Mouse (Mus musculus) lung, embryonic 16.5 days (tissue): ENCODE measurements at regions not wholly inside any gene's neighbourhood (a gene's known extent, or its start where the extent isn't known, plus 50 kb on each side); places are given as distances from the start of the nearest gene placed in this dataset.

Experiments
- ATAC-seq: fragments of 200-750 bp; cut with Nextera tagmentation; 2 replicates; pipeline ENCODE4 v1.8.0; 2017; ENCODE audit warnings: low read depth, mild to moderate bottlenecking, moderate library complexity
- H3K27ac ChIP-seq: fragments of 300-500 bp; sonication (generic); 2 replicates; pipeline ENCODE4 v1.5.1; 2014; ENCODE audit warnings: mild to moderate bottlenecking, control low read depth, low read length
- H3K27me3 ChIP-seq: fragments of 300-500 bp; sonication (generic); 2 replicates; pipeline ENCODE4 v1.6.1; 2014; ENCODE audit warnings: low read depth, low read length, mixed read lengths; ENCODE audit not compliant: control insufficient read depth, insufficient read depth
- H3K36me3 ChIP-seq: fragments of 300-500 bp; sonication (generic); 2 replicates; pipeline ENCODE4 v1.6.1; 2014; ENCODE audit warnings: low read length; ENCODE audit not compliant: control insufficient read depth, insufficient read depth
- H3K4me1 ChIP-seq: fragments of 300-500 bp; sonication (generic); replicated peaks from 2 replicates; pipeline ENCODE4 v1.6.1; 2014; ENCODE audit warnings: low read length, mixed read lengths; ENCODE audit not compliant: control insufficient read depth, insufficient read depth
- H3K4me2 ChIP-seq: fragments of 300-500 bp; sonication (generic); 2 replicates; pipeline ENCODE4 v1.6.1; 2014; ENCODE audit warnings: low read depth, low read length, control low read depth
- H3K4me3 ChIP-seq: fragments of 300-500 bp; sonication (generic); 2 replicates; pipeline ENCODE4 v1.5.1; 2014; ENCODE audit warnings: mild to moderate bottlenecking, low read length, control low read depth
- H3K9ac ChIP-seq: fragments of 300-500 bp; sonication (generic); 2 replicates; pipeline ENCODE4 v1.6.1; 2014; ENCODE audit warnings: low read length, control low read depth
- H3K9me3 ChIP-seq: fragments of 300-500 bp; sonication (generic); 2 replicates; pipeline ENCODE4 v1.6.1; 2016; ENCODE audit warnings: low read length; ENCODE audit not compliant: control insufficient read depth
- WGBS: fragments of 180-500 bp; shearing (Covaris S2); extraction: QIAGEN DNeasy Blood & Tissue Kit; methylation state at CpG from one replicate; pipeline ENCODE4 v1.1.7; 2014; 5-methylcytosine and 5-hydroxymethylcytosine counted together

DNA sequence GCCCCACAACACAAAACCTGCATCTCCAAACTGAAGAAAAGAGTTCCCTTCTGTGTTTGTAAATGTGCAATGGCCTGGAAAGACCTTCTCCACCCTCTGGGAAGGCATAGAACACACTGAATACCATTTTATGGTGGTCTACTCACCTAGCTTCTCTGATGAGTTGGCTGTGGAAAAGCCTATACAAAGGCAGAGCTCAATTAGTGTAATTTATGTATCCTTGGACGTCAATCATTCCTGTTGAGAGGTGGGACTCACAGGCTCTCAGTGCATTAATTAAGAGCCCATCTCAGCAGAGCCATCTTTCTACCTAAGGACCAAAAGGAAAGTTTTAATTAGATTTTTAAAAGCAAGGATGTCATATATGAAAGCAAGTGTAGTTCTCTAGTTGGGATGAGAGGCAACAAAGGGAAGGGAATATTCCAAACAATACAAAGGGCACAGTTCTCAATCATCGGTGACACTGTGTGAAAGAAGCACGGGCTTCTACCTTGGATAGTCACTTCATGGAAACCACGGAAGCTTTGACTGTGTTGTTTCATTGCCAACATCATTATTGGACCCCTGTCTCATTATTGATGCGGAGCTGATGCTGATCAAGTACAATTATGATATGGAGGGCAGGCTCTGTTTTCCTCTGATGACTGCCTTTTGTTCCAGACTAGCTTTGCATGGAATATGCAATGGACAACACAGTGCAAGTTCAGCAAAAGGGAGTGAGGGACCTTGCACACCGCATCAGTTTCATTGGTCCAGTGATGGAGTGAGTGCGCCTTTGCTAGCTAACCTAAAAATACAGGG lies 392.5 kb upstream of the Tenm3 start:
- Histone ChIP-seq H3K36me3 (no peaks in the 10 kb centered on the region), H3K9me3 (no peaks in the 10 kb centered on the region), H3K4me3 (no peak overlapping the region), H3K27me3 (no peaks in the 10 kb centered on the region), H3K27ac (no peak overlapping the region), H3K4me2 (no peak overlapping the region), H3K9ac (no peak overlapping the region), H3K4me1 (no peaks in the 10 kb centered on the region)
- 82% methylated on average over 7 of the region's 7 CpGs for WGBS
- ATAC-seq = no peak

DNA sequence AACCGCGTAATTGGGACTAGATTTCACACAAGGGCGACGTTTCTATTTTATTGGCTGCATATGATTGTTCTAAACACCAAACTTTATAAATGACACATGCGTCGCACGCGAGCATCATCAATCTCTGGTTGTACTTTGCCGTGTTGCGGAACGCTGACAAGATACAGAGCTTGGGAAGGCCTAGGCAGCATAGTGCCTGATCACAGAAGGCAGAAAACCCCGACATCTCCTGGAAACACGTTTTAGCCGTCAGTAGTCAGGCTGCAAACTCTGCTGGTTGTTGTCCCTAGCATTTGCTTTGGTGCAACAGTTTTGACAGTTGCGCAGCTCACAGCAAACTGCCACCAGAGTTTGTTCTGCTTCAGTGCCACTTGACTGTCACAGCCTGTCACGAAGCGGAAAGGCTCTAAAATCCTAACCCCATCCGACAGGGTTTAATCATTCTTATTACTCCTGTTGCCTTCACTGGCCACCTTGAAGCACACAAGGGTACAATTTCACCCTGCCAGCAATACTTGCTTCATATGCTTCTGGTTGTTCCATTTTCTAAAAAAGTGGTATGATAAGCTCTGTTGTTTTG lies 380.2 kb upstream of the Tenm3 start:
- H3K4me1 ChIP-seq = no peaks in the 10 kb centered on the region
- WGBS = 72% methylated on average over 18 of the region's 18 CpGs
- H3K27me3 ChIP-seq = no peaks in the 10 kb centered on the region
- H3K9me3 ChIP-seq = no peaks in the 10 kb centered on the region
- H3K9ac ChIP-seq = no peak overlapping the region
- no peak for ATAC-seq
- H3K36me3 ChIP-seq = no peaks in the 10 kb centered on the region
- H3K4me3 ChIP-seq = no peak overlapping the region
- H3K4me2 ChIP-seq = no peak overlapping the region
- no peak overlapping the region for H3K27ac ChIP-seq

DNA sequence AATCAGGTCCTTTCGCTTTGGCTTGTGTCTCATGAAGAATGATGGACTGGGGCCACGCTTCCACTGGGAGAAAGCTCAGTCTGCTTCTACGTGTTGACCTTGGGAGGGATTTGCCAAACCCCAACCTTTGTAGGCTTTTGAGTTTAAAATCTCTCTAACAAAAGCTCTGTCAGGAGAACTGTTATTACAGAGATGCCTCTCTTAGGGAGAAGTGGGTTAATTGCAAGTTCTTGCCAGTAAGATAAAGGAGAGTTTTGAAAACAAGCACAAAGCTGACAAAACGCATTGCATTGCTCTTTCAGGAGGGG lies 351.5 kb upstream of the Tenm3 start:
- no peak for ATAC-seq
- H3K9ac ChIP-seq = no peak overlapping the region
- H3K4me3 ChIP-seq = no peak overlapping the region
- no peaks in the 10 kb centered on the region for H3K9me3 ChIP-seq
- no peaks in the 10 kb centered on the region for H3K27me3 ChIP-seq
- no peaks in the 10 kb centered on the region for H3K36me3 ChIP-seq
- H3K27ac ChIP-seq = no peak overlapping the region
- H3K4me2 ChIP-seq = no peak overlapping the region
- WGBS = 74% methylated on average over 4 of the region's 4 CpGs
- H3K4me1 ChIP-seq = no peaks in the 10 kb centered on the region

DNA sequence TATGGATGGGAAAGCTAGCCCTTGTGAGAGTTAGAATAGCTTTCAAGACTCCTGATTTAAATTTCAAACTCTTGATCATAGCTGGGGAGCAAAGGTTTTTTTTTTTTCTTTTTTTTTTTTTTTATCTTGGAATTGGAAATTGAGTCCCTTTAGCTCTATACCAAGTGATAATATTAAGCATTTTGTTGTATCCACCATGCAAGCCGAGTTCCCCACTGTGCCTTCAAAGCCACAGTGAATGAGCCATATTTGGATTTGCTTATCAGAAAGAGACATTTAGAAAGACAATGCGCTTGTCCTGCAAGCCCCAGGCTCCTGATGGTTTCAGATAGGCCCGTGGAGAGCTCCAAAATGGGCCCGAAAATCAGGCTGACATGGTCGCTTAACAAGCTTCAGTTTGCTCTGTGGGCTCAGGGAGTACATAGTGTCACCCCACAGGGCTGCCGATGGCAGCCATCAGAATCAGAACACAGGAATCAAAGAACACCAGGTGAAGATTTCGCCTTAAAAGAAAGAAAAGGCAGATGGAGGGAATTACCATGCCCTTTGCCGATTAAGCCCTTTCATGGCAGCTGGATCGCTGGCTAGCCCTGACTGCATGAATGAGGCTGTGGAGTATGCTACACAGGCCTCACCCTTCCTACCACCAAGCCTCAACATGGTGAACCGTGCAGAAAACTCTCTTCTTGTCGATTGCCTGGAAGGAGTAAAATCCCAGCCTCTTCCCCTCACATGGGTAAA lies 351.0 kb upstream of the Tenm3 start:
- 71% methylated on average over 11 of the region's 11 CpGs for WGBS
- no peak for ATAC-seq
- no peak overlapping the region for H3K9ac ChIP-seq
- no peaks in the 10 kb centered on the region for H3K27me3 ChIP-seq
- H3K4me3 ChIP-seq = no peak overlapping the region
- no peaks in the 10 kb centered on the region for H3K9me3 ChIP-seq
- no peak overlapping the region for H3K4me2 ChIP-seq
- no peaks in the 10 kb centered on the region for H3K4me1 ChIP-seq
- no peaks in the 10 kb centered on the region for H3K36me3 ChIP-seq
- H3K27ac ChIP-seq = no peak overlapping the region

DNA sequence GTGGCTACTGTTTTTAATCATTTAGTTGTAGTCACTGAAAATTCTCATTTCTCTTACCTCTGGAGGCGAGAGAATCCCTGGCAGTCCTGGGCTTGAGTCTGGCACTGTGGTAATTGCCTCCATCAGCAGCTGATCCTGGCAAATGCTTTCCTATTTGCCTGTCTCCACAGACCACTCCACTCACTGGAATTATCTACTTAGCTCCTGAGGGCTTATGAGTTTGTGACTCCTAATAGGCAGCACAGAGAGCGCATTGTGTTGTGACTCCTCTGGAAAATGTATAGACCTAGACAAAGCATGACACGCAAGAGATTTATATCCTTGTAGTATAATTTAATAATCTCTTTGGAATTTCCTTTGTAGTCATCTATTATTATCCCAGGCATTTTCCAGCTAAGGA lies 343.1 kb upstream of the Tenm3 start:
- H3K9me3 ChIP-seq = no peaks in the 10 kb centered on the region
- H3K36me3 ChIP-seq = no peaks in the 10 kb centered on the region
- no peak overlapping the region for H3K4me2 ChIP-seq
- 89% methylated on average over 3 of the region's 3 CpGs for WGBS
- no peaks in the 10 kb centered on the region for H3K4me1 ChIP-seq
- H3K27me3 ChIP-seq = no peaks in the 10 kb centered on the region
- no peak overlapping the region for H3K9ac ChIP-seq
- ATAC-seq = no peak
- no peak overlapping the region for H3K27ac ChIP-seq
- no peak overlapping the region for H3K4me3 ChIP-seq

DNA sequence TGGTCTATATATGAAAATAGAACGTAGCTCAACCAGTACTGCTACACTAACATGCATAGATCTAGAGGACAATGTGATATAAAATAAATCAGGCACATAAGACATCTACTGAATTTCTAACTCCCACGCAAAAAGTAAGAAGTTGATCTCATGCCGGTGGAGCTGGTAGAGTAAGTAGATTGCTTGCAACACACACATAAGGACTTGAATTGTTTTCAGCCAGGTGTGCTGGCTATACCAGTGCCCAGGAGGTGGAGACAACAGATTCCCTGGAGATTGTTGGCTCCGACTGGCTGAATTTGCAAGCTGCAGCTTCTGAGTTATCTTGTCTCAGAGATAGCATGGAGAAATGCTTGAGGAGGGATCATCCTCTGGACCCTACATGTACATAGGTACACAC lies 331.6 kb upstream of the Tenm3 start:
- no peak overlapping the region for H3K27ac ChIP-seq
- no peak overlapping the region for H3K9ac ChIP-seq
- no peak overlapping the region for H3K4me2 ChIP-seq
- H3K4me3 ChIP-seq = no peak overlapping the region
- no peaks in the 10 kb centered on the region for H3K36me3 ChIP-seq
- H3K27me3 ChIP-seq = no peaks in the 10 kb centered on the region
- no peak for ATAC-seq
- H3K9me3 ChIP-seq = no peaks in the 10 kb centered on the region
- WGBS = 77% methylated on average over 4 of the region's 4 CpGs
- H3K4me1 ChIP-seq = no peaks in the 10 kb centered on the region

DNA sequence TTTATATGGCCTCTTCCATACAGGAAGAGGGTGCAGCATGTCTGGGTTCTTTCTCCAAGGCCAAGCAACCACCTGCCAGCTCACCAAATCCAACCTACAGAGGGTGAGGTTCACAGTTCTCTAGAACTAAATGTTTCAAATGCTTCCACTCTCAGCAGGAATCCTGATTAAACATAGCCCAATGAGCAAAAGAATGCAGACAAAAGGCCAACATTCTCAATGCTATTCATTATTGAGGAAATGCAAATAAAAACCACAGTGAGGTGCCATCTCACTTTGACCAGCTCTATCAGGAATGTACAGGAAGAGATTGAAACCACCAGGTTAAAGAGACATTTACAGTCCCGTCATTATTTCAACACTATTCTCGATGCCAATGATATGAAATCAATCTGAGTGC lies 331.2 kb upstream of the Tenm3 start:
- no peak for ATAC-seq
- Histone ChIP-seq H3K4me2 (no peak overlapping the region), H3K4me3 (no peak overlapping the region), H3K4me1 (no peaks in the 10 kb centered on the region), H3K36me3 (no peaks in the 10 kb centered on the region), H3K9ac (no peak overlapping the region), H3K27ac (no peak overlapping the region), H3K9me3 (no peaks in the 10 kb centered on the region), H3K27me3 (no peaks in the 10 kb centered on the region)
- 71% methylated on average over 2 of the region's 2 CpGs for WGBS

DNA sequence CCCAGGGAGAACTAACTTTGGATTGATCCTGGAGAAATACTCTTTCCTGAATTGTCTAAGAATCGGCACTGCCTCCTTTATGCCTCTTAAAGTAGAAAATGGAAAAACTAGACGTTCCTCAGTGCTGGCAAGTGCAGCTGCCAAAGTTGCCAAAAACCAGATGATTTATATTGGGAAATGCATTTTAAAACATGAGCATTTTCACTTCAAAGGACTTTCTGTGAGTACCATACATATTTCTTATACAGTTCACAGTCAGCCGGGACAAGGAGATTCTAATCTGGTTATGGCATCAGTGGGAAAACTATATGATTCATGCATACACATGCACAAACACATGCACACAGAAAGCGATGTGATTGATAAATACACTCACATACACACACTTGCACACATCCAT lies 315.6 kb upstream of the Tenm3 start:
- no peak for ATAC-seq

DNA sequence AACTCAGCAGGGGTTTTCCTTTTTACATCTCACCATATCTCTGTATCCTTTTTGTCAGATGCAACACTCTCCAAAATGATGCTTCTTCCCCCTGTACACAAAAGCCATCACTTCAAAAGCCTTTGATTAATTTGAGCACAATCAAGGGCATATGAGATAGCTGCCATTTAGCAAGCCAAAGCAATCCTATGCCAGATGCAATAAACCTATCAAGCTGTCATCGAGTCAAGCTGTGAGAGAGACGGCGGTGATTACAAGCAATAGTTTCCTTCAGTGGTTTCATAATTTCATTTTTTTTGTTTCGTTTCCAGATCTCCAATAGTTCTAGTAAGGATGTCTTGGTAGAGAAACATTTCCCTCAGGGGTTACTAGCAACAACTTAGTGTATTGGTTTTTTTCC lies 314.4 kb upstream of the Tenm3 start:
- H3K27ac ChIP-seq = no peak overlapping the region
- H3K4me1 ChIP-seq = no peaks in the 10 kb centered on the region
- H3K4me2 ChIP-seq = no peak overlapping the region
- ATAC-seq = no peak
- H3K36me3 ChIP-seq = no peaks in the 10 kb centered on the region
- H3K9ac ChIP-seq = no peak overlapping the region
- 46% methylated on average over 4 of the region's 4 CpGs for WGBS
- no peak overlapping the region for H3K4me3 ChIP-seq
- H3K27me3 ChIP-seq = no peaks in the 10 kb centered on the region
- H3K9me3 ChIP-seq = no peaks in the 10 kb centered on the region

More for the DNA sequence above, 315.6 kb upstream of the Tenm3 start:
- Histone ChIP-seq H3K9me3 (no peaks in the 10 kb centered on the region), H3K36me3 (no peaks in the 10 kb centered on the region), H3K4me1 (no peaks in the 10 kb centered on the region), H3K4me3 (no peak overlapping the region), H3K9ac (no peak overlapping the region), H3K27ac (no peak overlapping the region), H3K27me3 (no peaks in the 10 kb centered on the region), H3K4me2 (no peak overlapping the region)
- 65% methylated on average over 4 of the region's 4 CpGs for WGBS
